Mouse (Mus musculus) layer of hippocampus, adult 6 months (tissue): ENCODE measurements around the gene Snd1. TPM values are rescaled to one million over a fixed set of nuclear protein-coding genes. Genes with fewer than 3 reads are reported as not detected.

Experiments used
- long read RNA-seq, 2 experiments: library from polyadenylated mRNA; unstranded; transcript quantifications; one replicate each; pipeline ENCODE4 v2.0.0; 2019 to 2020
- polyA plus RNA-seq: library from polyadenylated mRNA; unstranded; fragments of <200 nt; fragmentation: Nextera tagmentation; gene quantifications from 2 replicates; pipeline ENCODE4 v1.2.3, GENCODE M21; 2021

The Snd1 gene
- 36.2 and 42.6 TPM in 2 replicates for polyA plus RNA-seq
- long read RNA-seq, experiment 1, transcript Snd1-201 (24 exons, 3,482 nt), result major isoform, 29 of 80 reads
- long read RNA-seq, experiment 1, partial matches to known transcripts, result 33 of 80 reads
- long read RNA-seq, experiment 1, other reads (novel, unspliced or antisense), result 18 of 80 reads
- long read RNA-seq, experiment 2, transcript Snd1-201 (24 exons, 3,482 nt), result major isoform, 258 of 355 reads
- long read RNA-seq, experiment 2, partial matches to known transcripts, result 37 of 355 reads
- long read RNA-seq, experiment 2, other reads (novel, unspliced or antisense), result 60 of 355 reads

GRCm38 (mm10) chr6:28474839-28475238 is at the start of gene Snd1:
TSS of gene Snd1 (plus strand) at chr6:28475139.

DNA sequence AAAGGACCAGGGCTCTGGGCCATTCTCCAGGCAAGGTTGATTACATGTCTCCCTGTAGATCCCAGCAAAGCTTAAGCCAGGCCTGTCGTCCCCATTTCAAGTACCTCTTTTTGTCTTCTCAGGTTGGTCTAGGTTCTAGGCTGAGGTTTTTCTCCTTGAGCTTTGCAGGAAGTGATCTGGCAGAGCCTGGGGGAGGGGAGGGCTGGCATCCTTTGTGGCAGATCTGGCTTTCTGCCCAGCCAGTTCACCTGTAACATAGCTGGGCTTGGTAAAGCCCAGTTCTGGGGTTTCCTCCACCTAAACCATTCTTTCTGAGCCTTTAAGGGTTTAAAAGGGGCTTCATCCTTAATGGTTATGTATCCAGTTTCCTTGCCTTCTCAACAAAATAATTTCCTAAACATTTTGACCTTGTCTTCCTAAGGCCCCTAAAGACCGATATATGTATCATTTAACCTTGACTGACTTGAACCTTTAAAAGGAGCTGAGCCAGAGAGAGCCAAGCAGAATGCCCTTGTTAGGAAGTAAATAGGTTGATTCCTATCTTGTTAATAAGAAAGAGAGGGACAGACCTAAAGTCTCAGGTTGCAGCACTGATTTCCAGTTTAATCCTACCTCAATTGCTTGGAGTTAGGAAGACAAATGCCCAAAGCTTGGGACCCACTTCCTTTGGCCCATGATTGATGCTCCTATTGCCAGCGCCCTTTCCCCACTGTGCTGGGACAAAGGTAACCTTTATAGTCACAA is 47.7 kb upstream of the Snd1 start, which contains the start of gene Fscn3:
Gene Fscn3 (plus strand): TSS at position 694 of the 744 bp plus-strand sequence.

GRCm38 (mm10) chr6:28428290-28428689 is 46.6 kb upstream of the Snd1 start, which contains the start of gene Gcc1:
TSS of gene Gcc1 (minus strand) at chr6:28428390.

GRCm38 (mm10) chr6:28449253-28449652 is 25.7 kb upstream of the Snd1 start, which contains the start of gene Pax4:
TSS of gene Pax4 (minus strand) at chr6:28449353.

GRCm38 (mm10) chr6:28831011-28831853 is 356.3 kb downstream of the Snd1 start, which contains the start of gene Lrrc4:
TSS of gene Lrrc4 (minus strand) at chr6:28831747.

Other genes with a start within 250 kb of the Snd1 start
- 14.1 and 14.4 TPM in 2 replicates for gene Zfp800, start 77.1 kb upstream of the Snd1 start, polyA plus RNA-seq
- 119 and 160 TPM in 2 replicates for gene Arf5, start 51.6 kb upstream of the Snd1 start, polyA plus RNA-seq
- not detected in 2 replicates for gene Fscn3, start 47.4 kb upstream of the Snd1 start, polyA plus RNA-seq
- 3.7 and 5.0 TPM in 2 replicates for gene Gcc1, start 46.7 kb upstream of the Snd1 start, polyA plus RNA-seq
- gene Pax4, start 25.8 kb upstream of the Snd1 start, polyA plus RNA-seq, result not detected in 2 replicates